Mouse (Mus musculus) neural tube, embryonic 11.5 days (tissue): ENCODE measurements around the gene Hsf2. TPM values are rescaled to one million over a fixed set of nuclear protein-coding genes. Genes with fewer than 3 reads are reported as not detected.
"Not testable (repeated sequence)": the region's sequence is repeated elsewhere in the genome, so short reads cannot be mapped to it uniquely, and the experiment has no call there.

Source experiments
- ATAC-seq: fragments of 200-750 bp; cut with Nextera tagmentation; 2 replicates; pipeline ENCODE4 v1.8.0; 2017; ENCODE audit warnings: moderate number of reproducible peaks, mild to moderate bottlenecking, moderate TSS enrichment, moderate library complexity; ENCODE audit not compliant: insufficient read depth, low FRiP score, low TSS enrichment
- DNase-seq: peaks from one replicate; pipeline ENCODE4 v3.0.0-alpha.2; 2015; ENCODE audit warnings: low spot score
- H3K27ac ChIP-seq: fragments of 300-500 bp; sonication (generic); 2 replicates; pipeline ENCODE4 v1.5.1; 2014; ENCODE audit warnings: low read depth, mild to moderate bottlenecking, low read length
- H3K27me3 ChIP-seq: fragments of 300-500 bp; sonication (generic); 2 replicates; pipeline ENCODE4 v1.6.1; 2014; ENCODE audit warnings: mild to moderate bottlenecking, low read length, mixed read lengths; ENCODE audit not compliant: control insufficient read depth, insufficient read depth
- H3K36me3 ChIP-seq: fragments of 300-500 bp; sonication (generic); 2 replicates; pipeline ENCODE4 v1.6.1; 2014; ENCODE audit warnings: mild to moderate bottlenecking, low read length, moderate library complexity, mixed read lengths; ENCODE audit not compliant: control insufficient read depth, insufficient read depth
- H3K4me1 ChIP-seq: fragments of 300-500 bp; sonication (generic); 2 replicates; pipeline ENCODE4 v1.6.1; 2014; ENCODE audit warnings: low read length, mixed read lengths; ENCODE audit not compliant: control insufficient read depth, insufficient read depth
- H3K4me2 ChIP-seq: fragments of 300-500 bp; sonication (generic); 2 replicates; pipeline ENCODE4 v1.6.1; 2014; ENCODE audit warnings: low read depth, mild to moderate bottlenecking, moderate library complexity
- H3K4me3 ChIP-seq: fragments of 300-500 bp; sonication (generic); 2 replicates; pipeline ENCODE4 v1.5.1; 2014; ENCODE audit warnings: low read depth, low read length
- H3K9ac ChIP-seq: fragments of 300-500 bp; sonication (generic); 2 replicates; pipeline ENCODE4 v1.6.1; 2014; ENCODE audit warnings: mild to moderate bottlenecking, low read length
- H3K9me3 ChIP-seq: fragments of 300-500 bp; sonication (generic); 2 replicates; pipeline ENCODE4 v1.6.1; 2016; ENCODE audit warnings: low read length; ENCODE audit not compliant: control insufficient read depth
- WGBS: fragments of 180-500 bp; shearing (Covaris S2); extraction: QIAGEN DNeasy Blood & Tissue Kit; methylation state at CpG from one replicate; pipeline ENCODE4 v1.1.7; 2014; 5-methylcytosine and 5-hydroxymethylcytosine counted together
- polyA plus RNA-seq: library from polyadenylated mRNA; unstranded; fragments of >200 nt; fragmentation: Nextera tagmentation; extraction: Ambion mirVana; gene quantifications from 2 replicates; pipeline ENCODE4 v1.2.1, GENCODE M21; 2014

Hsf2 gene
- polyA plus RNA-seq, result 58.2 and 60.2 TPM in 2 replicates

- H3K9ac ChIP-seq, result peak within 1 kb of the TSS; percentile 99
- H3K4me2 ChIP-seq, result peak within 1 kb of the TSS; percentile 50
- WGBS, result 2% methylated on average over 35 of the region's 52 CpGs
- peak within 1 kb of the TSS; percentile 92 for H3K4me3 ChIP-seq
- ATAC-seq, result peak; percentile 99
- peaks cover 5% of the 10 kb centered on the region; the same call in 1 of the 2 replicates for H3K4me1 ChIP-seq
- H3K27ac ChIP-seq, result peak within 1 kb of the TSS; percentile 98
- no peaks in the 10 kb centered on the region for H3K27me3 ChIP-seq
- H3K36me3 ChIP-seq, result no peaks in the 10 kb centered on the region
- no peaks in the 10 kb centered on the region for H3K9me3 ChIP-seq
- peak; percentile 99 for DNase-seq
Measured at GRCm38 (mm10) chr10:57485908-57486541, at the start of gene Hsf2. Gene Hsf2 (plus strand): TSS chr10:57486385.

DNA sequence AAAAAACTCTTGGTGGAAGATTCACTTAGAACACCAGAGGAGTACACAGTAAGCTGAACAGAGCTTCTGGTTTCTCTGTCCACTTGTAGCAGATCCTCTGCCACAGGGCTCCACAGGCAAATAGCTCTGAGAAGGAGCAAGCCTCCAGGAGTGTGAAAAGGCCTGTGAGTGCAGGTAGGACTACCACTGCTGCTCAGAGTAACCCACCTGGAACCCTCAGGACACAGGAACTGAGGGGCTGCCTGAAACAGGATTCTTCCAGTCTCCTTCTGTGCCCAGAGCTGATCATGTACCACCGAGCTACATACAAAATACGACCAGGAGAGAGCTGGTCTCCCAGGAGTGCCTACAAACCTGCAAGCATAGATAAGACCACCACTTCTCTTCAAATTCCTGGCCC is 48.3 kb upstream of the Hsf2 start:
- Histone ChIP-seq H3K4me1 (no peaks in the 10 kb centered on the region), H3K4me2 (no peak overlapping the region), H3K4me3 (no peak overlapping the region), H3K27ac (no peak overlapping the region), H3K9me3 (no peaks in the 10 kb centered on the region), H3K27me3 (no peaks in the 10 kb centered on the region), H3K9ac (no peak overlapping the region), H3K36me3 (no peaks in the 10 kb centered on the region)
- no peak for ATAC-seq
- DNase-seq, result no peak
- WGBS, result 88% methylated on average over 2 of the region's 2 CpGs

- ATAC-seq (no peak), DNase-seq (no peak)
- Histone ChIP-seq H3K4me3 (no peak overlapping the region), H3K4me1 (no peaks in the 10 kb centered on the region), H3K4me2 (no peak overlapping the region), H3K9me3 (peaks cover 5% of the 10 kb centered on the region; the same call in 1 of the 2 replicates), H3K27me3 (no peaks in the 10 kb centered on the region), H3K9ac (no peak overlapping the region), H3K36me3 (no peaks in the 10 kb centered on the region), H3K27ac (no peak overlapping the region)
Measured at GRCm38 (mm10) chr10:57441049-57441448, 45.1 kb upstream of the Hsf2 start.

GRCm38 (mm10) chr10:57444392-57444791 is 41.8 kb upstream of the Hsf2 start:
- Histone ChIP-seq H3K4me1 (no peaks in the 10 kb centered on the region), H3K9me3 (peaks cover 5% of the 10 kb centered on the region; the same call in 1 of the 2 replicates), H3K4me3 (no peak overlapping the region), H3K9ac (no peak overlapping the region), H3K4me2 (no peak overlapping the region), H3K36me3 (no peaks in the 10 kb centered on the region), H3K27me3 (no peaks in the 10 kb centered on the region), H3K27ac (no peak overlapping the region)
- WGBS, result 73% methylated on average over 8 of the region's 8 CpGs
- no peak for DNase-seq
- ATAC-seq, result no peak

GRCm38 (mm10) chr10:57445655-57446054 is 40.5 kb upstream of the Hsf2 start:
- H3K4me1 ChIP-seq, result no peaks in the 10 kb centered on the region
- H3K4me3 ChIP-seq, result no peak overlapping the region
- H3K4me2 ChIP-seq, result no peak overlapping the region
- H3K9ac ChIP-seq, result no peak overlapping the region
- ATAC-seq (no peak), DNase-seq (no peak)
- H3K36me3 ChIP-seq, result no peaks in the 10 kb centered on the region
- H3K27ac ChIP-seq, result no peak overlapping the region
- no peaks in the 10 kb centered on the region for H3K27me3 ChIP-seq
- peaks cover 5% of the 10 kb centered on the region; the same call in 1 of the 2 replicates for H3K9me3 ChIP-seq
- WGBS, result 97% methylated on average over 1 of the region's 1 CpGs

- no peak overlapping the region for H3K4me3 ChIP-seq
- no peaks in the 10 kb centered on the region for H3K27me3 ChIP-seq
- no peak overlapping the region for H3K4me2 ChIP-seq
- ATAC-seq, result peak; percentile 18
- no peaks in the 10 kb centered on the region for H3K4me1 ChIP-seq
- H3K9ac ChIP-seq, result no peak overlapping the region
- H3K36me3 ChIP-seq, result no peaks in the 10 kb centered on the region
- no peak overlapping the region for H3K27ac ChIP-seq
- peaks cover 5% of the 10 kb centered on the region; the same call in 1 of the 2 replicates for H3K9me3 ChIP-seq
- DNase-seq, result no peak
Measured at GRCm38 (mm10) chr10:57447657-57448050, 38.5 kb upstream of the Hsf2 start.

- peak; percentile 88 for DNase-seq
- peak; percentile 39; the same call in 1 of the 2 replicates for ATAC-seq
- no peak overlapping the region for H3K27ac ChIP-seq
- peaks cover 5% of the 10 kb centered on the region; the same call in 1 of the 2 replicates for H3K9me3 ChIP-seq
- H3K27me3 ChIP-seq, result no peaks in the 10 kb centered on the region
- no peak overlapping the region for H3K4me2 ChIP-seq
- no peak overlapping the region for H3K9ac ChIP-seq
- no peaks in the 10 kb centered on the region for H3K4me1 ChIP-seq
- no peaks in the 10 kb centered on the region for H3K36me3 ChIP-seq
- 7% methylated on average over 19 of the region's 19 CpGs for WGBS
- H3K4me3 ChIP-seq, result no peak overlapping the region
Measured at GRCm38 (mm10) chr10:57448051-57448716, 38.0 kb upstream of the Hsf2 start.

DNA sequence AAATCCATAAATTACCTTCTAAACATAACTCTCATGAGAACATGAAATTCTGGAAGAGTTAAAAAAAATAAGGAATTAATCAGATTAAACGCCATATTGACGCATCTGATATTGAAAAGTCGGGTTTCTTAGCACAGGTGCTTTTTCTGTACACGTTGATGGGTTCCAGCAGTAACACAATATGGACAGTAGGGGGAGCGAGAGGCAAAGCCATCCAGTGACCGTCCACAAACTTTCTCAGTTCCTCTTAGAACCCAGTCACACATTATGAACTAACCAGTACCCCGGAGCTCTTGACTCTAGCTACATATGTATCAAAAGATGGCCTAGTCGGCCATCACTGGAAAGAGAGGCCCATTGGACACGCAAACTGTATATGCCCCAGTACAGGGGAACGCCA is 22.9 kb upstream of the Hsf2 start:
- H3K27me3 ChIP-seq, H3K9ac ChIP-seq, H3K36me3 ChIP-seq, H3K4me1 ChIP-seq, H3K4me2 ChIP-seq, H3K27ac ChIP-seq, H3K4me3 ChIP-seq, H3K9me3 ChIP-seq: not testable (repeated sequence)
- WGBS, result 33% methylated on average over 10 of the region's 10 CpGs
- DNase-seq, result peak; percentile 31
- ATAC-seq, result peak; percentile 60; the same call in 1 of the 2 replicates

DNA sequence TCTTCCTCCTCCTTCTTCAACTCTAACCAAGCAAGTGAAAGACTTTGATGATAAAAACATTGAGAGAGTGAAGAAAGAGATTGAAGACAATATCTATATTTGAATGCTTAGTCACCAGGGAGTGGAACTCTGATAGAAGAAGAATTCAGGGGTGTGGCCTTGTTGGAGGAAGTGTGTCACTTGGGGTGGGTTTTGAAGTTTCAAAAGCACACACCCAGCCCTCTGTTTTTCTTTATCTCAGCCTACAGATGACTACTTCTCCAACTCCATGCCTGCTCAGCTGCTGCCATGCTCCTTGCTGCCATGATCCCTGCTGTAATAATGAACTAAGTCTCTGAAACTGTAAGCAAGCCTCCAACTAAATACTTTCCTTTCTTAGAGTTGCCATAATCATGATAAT is 20.4 kb upstream of the Hsf2 start:
- Histone ChIP-seq H3K36me3 (no peaks in the 10 kb centered on the region), H3K27ac (no peak overlapping the region), H3K4me1 (no peaks in the 10 kb centered on the region), H3K4me3 (no peak overlapping the region), H3K9ac (no peak overlapping the region), H3K27me3 (no peaks in the 10 kb centered on the region), H3K4me2 (no peak overlapping the region), H3K9me3 (no peaks in the 10 kb centered on the region)
- ATAC-seq (no peak), DNase-seq (no peak)
